Mouse (Mus musculus) thymus, postnatal 4 days (tissue): ENCODE data around the gene Dag1.

Experiments used
- DNase-seq: peaks from one replicate; pipeline ENCODE4 v3.0.0; 2021

Gene Dag1

DNA sequence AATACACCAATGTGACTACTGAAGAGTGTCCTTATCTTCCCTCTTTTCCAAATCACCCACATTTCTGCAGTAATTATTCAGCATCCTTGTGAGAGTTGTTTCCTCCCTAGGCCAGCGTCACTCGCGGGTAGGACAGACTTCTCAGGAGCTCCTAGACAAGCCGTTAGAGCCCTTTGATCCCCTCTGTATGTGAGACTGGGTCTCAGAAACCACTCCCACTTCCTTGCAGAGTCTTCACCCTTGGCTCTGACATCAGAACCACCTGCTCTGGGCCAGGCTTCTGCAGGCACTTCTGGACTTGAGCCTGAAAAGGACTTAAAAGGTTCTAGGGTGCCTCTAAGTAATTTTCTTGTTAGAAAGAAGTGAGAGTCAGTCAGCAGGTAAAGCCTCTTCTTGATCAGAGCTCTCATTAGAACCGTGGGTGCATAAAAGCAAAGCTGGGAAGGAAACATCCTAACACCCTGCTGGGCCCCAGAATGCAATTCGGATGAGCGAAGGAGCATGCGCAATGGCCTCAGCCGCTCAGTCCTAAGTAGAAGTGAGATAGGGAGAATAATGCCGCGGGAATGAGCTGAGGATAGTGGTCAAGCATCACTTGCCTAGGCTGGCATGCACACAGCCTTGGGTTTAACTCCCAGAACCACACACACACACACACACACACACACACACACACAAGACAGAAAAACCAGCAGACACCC lies 80.8 kb downstream of the Dag1 start:
- no peak for DNase-seq

- no peak for DNase-seq
Observed at GRCm38 (mm10) chr9:108178391-108178790, 85.4 kb downstream of the Dag1 start.

DNA sequence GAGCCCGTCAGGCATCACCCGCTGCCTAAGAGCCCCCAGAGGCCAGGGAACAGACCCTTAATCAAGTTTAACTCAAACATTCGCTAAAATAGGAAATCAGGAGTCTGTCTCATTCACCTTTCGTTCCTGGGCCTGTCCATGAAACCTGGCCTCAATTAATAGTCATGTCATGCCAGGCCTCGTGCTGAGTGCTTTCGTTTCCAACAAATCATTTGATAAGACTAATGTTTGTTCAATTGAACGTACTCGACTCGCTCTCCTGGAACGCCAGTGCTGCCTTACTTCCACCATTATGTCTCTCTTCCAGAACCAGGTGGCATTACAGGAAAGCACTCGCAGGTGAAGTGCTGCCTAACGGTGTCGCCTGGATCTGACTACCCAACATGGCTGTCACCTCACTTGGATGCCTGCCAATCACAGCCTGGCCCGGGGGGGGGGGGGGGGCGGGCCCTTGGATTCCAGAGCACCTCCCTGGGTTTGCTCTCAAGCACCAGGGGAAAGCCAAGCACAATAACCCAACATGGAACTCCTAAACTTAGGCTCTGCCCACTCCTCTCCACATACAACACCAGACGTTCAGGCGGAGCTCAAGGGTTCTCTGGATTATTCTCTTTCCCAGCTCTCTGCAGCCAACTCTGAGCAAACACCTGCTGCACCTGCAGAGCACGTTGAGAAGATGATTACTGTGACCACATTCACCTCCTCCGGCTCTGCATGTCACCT lies 88.5 kb downstream of the Dag1 start:
- no peak for DNase-seq

- DNase-seq, result no peak
Observed at GRCm38 (mm10) chr9:108172777-108173350, 90.9 kb downstream of the Dag1 start.

GRCm38 (mm10) chr9:108169751-108170150 lies 94.0 kb downstream of the Dag1 start:
- no peak for DNase-seq

GRCm38 (mm10) chr9:108165143-108165542 lies 98.6 kb downstream of the Dag1 start:
- no peak for DNase-seq

DNA sequence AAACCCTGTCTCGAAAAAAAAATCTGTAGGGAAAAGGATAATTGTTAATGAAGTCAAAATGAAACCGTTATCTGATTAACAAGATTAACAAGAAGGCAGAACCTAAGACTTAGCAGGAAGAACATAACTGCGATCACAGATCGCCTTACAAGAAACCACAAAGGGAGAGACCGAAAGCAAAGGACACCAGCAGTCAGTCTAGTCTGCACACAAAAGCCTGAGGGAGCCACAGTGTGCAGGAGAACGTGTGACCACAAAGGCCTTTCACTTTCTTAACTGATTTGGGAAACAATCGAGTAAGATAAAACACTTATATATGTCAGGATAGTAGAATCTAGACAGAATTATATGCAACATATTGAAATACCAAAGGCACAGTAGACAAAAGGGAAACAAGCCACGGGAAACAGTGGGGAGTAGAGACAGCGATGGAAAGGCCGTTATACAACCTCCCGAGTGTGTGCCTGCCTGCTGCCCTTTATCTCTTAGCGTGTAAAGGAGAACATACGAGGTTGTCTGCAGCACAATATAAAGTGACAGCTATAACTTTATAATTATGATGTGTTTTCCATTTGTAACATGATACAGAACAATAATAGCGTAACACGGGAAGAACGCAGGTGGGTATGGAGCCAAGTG lies 100.0 kb downstream of the Dag1 start:
- no peak for DNase-seq

DNA sequence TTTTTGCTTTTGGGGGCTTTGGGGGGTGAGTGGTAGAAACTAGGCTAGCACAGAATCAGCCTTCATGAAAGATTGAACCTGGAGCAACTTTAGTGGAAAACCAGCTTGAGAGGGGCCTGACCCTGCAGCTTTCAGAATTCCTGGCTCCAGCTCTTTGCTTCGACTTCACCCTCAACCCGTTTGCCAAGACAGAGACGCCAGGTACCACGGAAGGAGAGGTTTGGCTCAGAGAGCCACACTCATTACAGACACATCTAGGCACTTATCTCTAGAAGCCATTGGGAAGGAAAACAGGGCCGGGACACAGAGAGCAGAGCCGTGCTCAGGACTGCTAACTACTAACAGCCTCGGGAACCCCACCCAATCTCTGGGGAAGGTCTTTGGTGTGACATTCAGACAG lies 105.9 kb downstream of the Dag1 start:
- no peak for DNase-seq

- no peak for DNase-seq
Observed at GRCm38 (mm10) chr9:108157451-108157850, 106.3 kb downstream of the Dag1 start.

GRCm38 (mm10) chr9:108156786-108157185 lies 107.0 kb downstream of the Dag1 start:
- DNase-seq, result no peak

- DNase-seq, result no peak
Observed at GRCm38 (mm10) chr9:108154814-108155213, 108.9 kb downstream of the Dag1 start.
